Mouse (Mus musculus): ENCODE measurements around the gene Cyb561d2. TPM values are rescaled to one million over a fixed set of nuclear protein-coding genes. Genes with fewer than 3 reads are reported as not detected.
A peak's percentile ranks its signal among the peaks of the same experiment; 100 is the strongest.

Cyb561d2 gene
- polyA plus RNA-seq, 1 experiment from 2014 or later = 21.0 TPM

GRCm38 (mm10) chr9:107500708-107501286, 41.2 kb downstream of the Cyb561d2 start:
- no peak overlapping the region for H3K4me3 ChIP-seq
- DNase-seq (ENCODE audit: extremely low spot score, low spot score) = no peak

GRCm38 (mm10) chr9:107496359-107496758, 45.6 kb downstream of the Cyb561d2 start:
- no peak overlapping the region for H3K4me3 ChIP-seq
- H3K9me3 ChIP-seq = no peaks in the 10 kb centered on the region
- peaks cover 5% of the 10 kb centered on the region for H3K36me3 ChIP-seq (replicated peaks)
- H3K27ac ChIP-seq = no peak overlapping the region
- WGBS = 87% methylated on average over 3 of the region's 3 CpGs
- peaks cover 39% of the 10 kb centered on the region for H3K4me1 ChIP-seq
- H3K27me3 ChIP-seq (ENCODE audit: poor library complexity, severe bottlenecking) = peaks cover 13% of the 10 kb centered on the region
- no peak for DNase-seq (ENCODE audit: extremely low spot score, low spot score)

More at GRCm38 (mm10) chr9:107500708-107501286, 41.2 kb downstream of the Cyb561d2 start:
- H3K9me3 ChIP-seq = no peaks in the 10 kb centered on the region
- H3K4me1 ChIP-seq = peaks cover 19% of the 10 kb centered on the region
- 96% methylated on average over 3 of the region's 3 CpGs for WGBS
- H3K27ac ChIP-seq = 0 out of 2 replicates have a peak overlapping the region, but pooled peaks have one; percentile 9
- no peaks in the 10 kb centered on the region for H3K27me3 ChIP-seq (ENCODE audit: poor library complexity, severe bottlenecking)
- H3K36me3 ChIP-seq (replicated peaks) = peaks cover 5% of the 10 kb centered on the region

- Histone ChIP-seq H3K27ac (peak overlapping the region; percentile 73), H3K4me1 (peaks cover 49% of the 10 kb centered on the region), H3K36me3 (replicated peaks) (peaks cover 5% of the 10 kb centered on the region), H3K9me3 (no peaks in the 10 kb centered on the region), H3K4me3 (no peak overlapping the region), H3K27me3 (ENCODE audit: poor library complexity, severe bottlenecking) (peaks cover 13% of the 10 kb centered on the region)
- 30% methylated on average over 12 of the region's 12 CpGs for WGBS
- DNase-seq (ENCODE audit: extremely low spot score, low spot score) = peak; percentile 34
Measured at GRCm38 (mm10) chr9:107494238-107494637, 47.8 kb downstream of the Cyb561d2 start.

- Histone ChIP-seq H3K9me3 (no peaks in the 10 kb centered on the region), H3K27me3 (ENCODE audit: poor library complexity, severe bottlenecking) (peaks cover 13% of the 10 kb centered on the region), H3K27ac (peak overlapping the region; percentile 73), H3K4me1 (peaks cover 49% of the 10 kb centered on the region), H3K36me3 (replicated peaks) (peaks cover 5% of the 10 kb centered on the region), H3K4me3 (no peak overlapping the region)
- WGBS = 58% methylated on average over 1 of the region's 1 CpGs
- DNase-seq (ENCODE audit: extremely low spot score, low spot score) = no peak
Measured at GRCm38 (mm10) chr9:107493511-107493910, 48.5 kb downstream of the Cyb561d2 start.

- DNase-seq (ENCODE audit: extremely low spot score, low spot score) = no peak
- WGBS = 72% methylated on average over 6 of the region's 6 CpGs
- Histone ChIP-seq H3K27me3 (ENCODE audit: poor library complexity, severe bottlenecking) (peaks cover 13% of the 10 kb centered on the region), H3K36me3 (replicated peaks) (no peaks in the 10 kb centered on the region), H3K27ac (peak overlapping the region; percentile 44; the same call in 1 of the 2 replicates), H3K4me1 (peaks cover 62% of the 10 kb centered on the region), H3K4me3 (peak overlapping the region; percentile 22; the same call in 1 of the 2 replicates), H3K9me3 (no peaks in the 10 kb centered on the region)
Measured at GRCm38 (mm10) chr9:107490625-107491024, 51.4 kb downstream of the Cyb561d2 start.

GRCm38 (mm10) chr9:107490146-107490545, 51.8 kb downstream of the Cyb561d2 start:
- H3K9me3 ChIP-seq = no peaks in the 10 kb centered on the region
- H3K4me3 ChIP-seq = peak overlapping the region; percentile 22
- H3K36me3 ChIP-seq (replicated peaks) = no peaks in the 10 kb centered on the region
- no peak for DNase-seq (ENCODE audit: extremely low spot score, low spot score)
- H3K4me1 ChIP-seq = peaks cover 65% of the 10 kb centered on the region
- H3K27ac ChIP-seq = peak overlapping the region; percentile 44
- WGBS = 72% methylated on average over 8 of the region's 8 CpGs
- H3K27me3 ChIP-seq (ENCODE audit: poor library complexity, severe bottlenecking) = peaks cover 10% of the 10 kb centered on the region

Other genes with a start within 250 kb of the Cyb561d2 start
- 7.2 and 7.6 TPM in 2 replicates for gene Cish, start 246.2 kb downstream of the Cyb561d2 start, polyA plus RNA-seq (2016; fragmentation: Nextera tagmentation; extraction: Ambion mirVana)
- gene Hemk1, start 203.8 kb downstream of the Cyb561d2 start, polyA plus RNA-seq (2016; fragmentation: Nextera tagmentation; extraction: Ambion mirVana) = 13.5 and 13.7 TPM in 2 replicates
- gene 6430571L13Rik, start 201.6 kb downstream of the Cyb561d2 start, polyA plus RNA-seq (2016; fragmentation: Nextera tagmentation; extraction: Ambion mirVana) = 1.0 and 1.6 TPM in 2 replicates
- gene Cacna2d2, start 142.6 kb downstream of the Cyb561d2 start, polyA plus RNA-seq (2016; fragmentation: Nextera tagmentation; extraction: Ambion mirVana) = 1.0 and 1.2 TPM in 2 replicates
- 33.0 and 35.8 TPM in 2 replicates for gene Tmem115, start 8.2 kb downstream of the Cyb561d2 start, polyA plus RNA-seq (2016; fragmentation: Nextera tagmentation; extraction: Ambion mirVana)
- gene Nprl2, start within 50 bp of the Cyb561d2 start, polyA plus RNA-seq (2016; fragmentation: Nextera tagmentation; extraction: Ambion mirVana) = 36.7 and 37.3 TPM in 2 replicates
- gene Zmynd10, start 5.1 kb upstream of the Cyb561d2 start, polyA plus RNA-seq (2016; fragmentation: Nextera tagmentation; extraction: Ambion mirVana) = 0.74 and 1.4 TPM in 2 replicates
- gene Rassf1, start 9.4 kb upstream of the Cyb561d2 start, polyA plus RNA-seq (2016; fragmentation: Nextera tagmentation; extraction: Ambion mirVana) = 57.4 and 59.6 TPM in 2 replicates
- gene Tusc2, start 21.1 kb upstream of the Cyb561d2 start, polyA plus RNA-seq (2016; fragmentation: Nextera tagmentation; extraction: Ambion mirVana) = 73.3 and 74.1 TPM in 2 replicates
- gene Hyal2, start 25.8 kb upstream of the Cyb561d2 start, polyA plus RNA-seq (2016; fragmentation: Nextera tagmentation; extraction: Ambion mirVana) = 147 TPM in 2 replicates
- 6.8 and 7.4 TPM in 2 replicates for gene Hyal1, start 34.7 kb upstream of the Cyb561d2 start, polyA plus RNA-seq (2016; fragmentation: Nextera tagmentation; extraction: Ambion mirVana)
- 13.9 and 17.9 TPM in 2 replicates for gene Naa80, start 36.7 kb upstream of the Cyb561d2 start, polyA plus RNA-seq (2016; fragmentation: Nextera tagmentation; extraction: Ambion mirVana)
- gene Hyal3, start 38.6 kb upstream of the Cyb561d2 start, polyA plus RNA-seq (2016; fragmentation: Nextera tagmentation; extraction: Ambion mirVana) = 0.42 and 0.47 TPM in 2 replicates
- gene Ifrd2, start 45.4 kb upstream of the Cyb561d2 start, polyA plus RNA-seq (2016; fragmentation: Nextera tagmentation; extraction: Ambion mirVana) = 58.6 and 66.8 TPM in 2 replicates
- 1.4 and 2.0 TPM in 2 replicates for gene Sema3b, start 67.0 kb upstream of the Cyb561d2 start, polyA plus RNA-seq (2016; fragmentation: Nextera tagmentation; extraction: Ambion mirVana)
- gene Gnai2, start 93.2 kb upstream of the Cyb561d2 start, polyA plus RNA-seq (2016; fragmentation: Nextera tagmentation; extraction: Ambion mirVana) = 526 and 533 TPM in 2 replicates
- 8.8 and 9.0 TPM in 2 replicates for gene Slc38a3, start 127.3 kb upstream of the Cyb561d2 start, polyA plus RNA-seq (2016; fragmentation: Nextera tagmentation; extraction: Ambion mirVana)
- 3.9 and 4.1 TPM in 2 replicates for gene Gnat1, start 137.5 kb upstream of the Cyb561d2 start, polyA plus RNA-seq (2016; fragmentation: Nextera tagmentation; extraction: Ambion mirVana)
- gene Sema3f, start 168.3 kb upstream of the Cyb561d2 start, polyA plus RNA-seq (2016; fragmentation: Nextera tagmentation; extraction: Ambion mirVana) = 10.0 and 11.2 TPM in 2 replicates
- 185 and 192 TPM in 2 replicates for gene Rbm5, start 228.8 kb upstream of the Cyb561d2 start, polyA plus RNA-seq (2016; fragmentation: Nextera tagmentation; extraction: Ambion mirVana)